Mouse (Mus musculus) stomach, postnatal 0 days (tissue): ENCODE measurements around the gene Bpifb4. TPM values are rescaled to one million over a fixed set of nuclear protein-coding genes. Genes with fewer than 3 reads are reported as not detected.

Experiments used
- ATAC-seq: fragments of 200-750 bp; cut with Nextera tagmentation; 2 replicates; pipeline ENCODE4 v1.8.0; 2017; ENCODE audit not compliant: low FRiP score, low TSS enrichment
- DNase-seq: peaks from one replicate; pipeline ENCODE4 v3.0.0-alpha.2; 2016; ENCODE audit warnings: low spot score
- H3K27ac ChIP-seq: fragments of 300-500 bp; sonication (generic); replicated peaks from 2 replicates; pipeline ENCODE4 v1.5.1; 2014; ENCODE audit warnings: mild to moderate bottlenecking, control low read depth
- H3K27me3 ChIP-seq: fragments of 300-500 bp; sonication (generic); 2 replicates; pipeline ENCODE4 v1.6.1; 2014; ENCODE audit warnings: low read length; ENCODE audit not compliant: control insufficient read depth, insufficient read depth
- H3K36me3 ChIP-seq: fragments of 300-500 bp; sonication (generic); 2 replicates; pipeline ENCODE4 v1.6.1; 2014; ENCODE audit warnings: low read length, mixed read lengths; ENCODE audit not compliant: control insufficient read depth, insufficient read depth
- H3K4me1 ChIP-seq: fragments of 300-500 bp; sonication (generic); replicated peaks from 2 replicates; pipeline ENCODE4 v1.6.1; 2014; ENCODE audit warnings: antibody characterized with exemption; ENCODE audit not compliant: control insufficient read depth, insufficient read depth
- H3K4me2 ChIP-seq: fragments of 300-500 bp; sonication (generic); replicated peaks from 2 replicates; pipeline ENCODE4 v1.6.1; 2014; ENCODE audit warnings: low read depth, mild to moderate bottlenecking, control low read depth, moderate library complexity
- H3K4me3 ChIP-seq: fragments of 300-500 bp; sonication (generic); 2 replicates; pipeline ENCODE4 v1.5.1; 2014; ENCODE audit warnings: low read depth, low read length, control low read depth
- H3K9ac ChIP-seq: fragments of 300-500 bp; sonication (generic); 2 replicates; pipeline ENCODE4 v1.6.1; 2014; ENCODE audit warnings: mild to moderate bottlenecking, low read length, control low read depth, mixed read lengths
- H3K9me3 ChIP-seq: fragments of 300-500 bp; sonication (generic); 2 replicates; pipeline ENCODE4 v1.6.1; 2016; ENCODE audit warnings: low read length; ENCODE audit not compliant: control insufficient read depth
- CTCF ChIP-seq: IDR thresholded peaks from 2 replicates; pipeline ENCODE4 v1.5.1; 2016; ENCODE audit warnings: antibody characterized with exemption, low read depth, mild to moderate bottlenecking, moderate library complexity
- EP300 ChIP-seq: optimal IDR thresholded peaks from 2 replicates; pipeline ENCODE3; 2016; ENCODE audit warnings: antibody characterized with exemption
- WGBS: fragments of 180-500 bp; shearing (Covaris S2); extraction: QIAGEN DNeasy Blood & Tissue Kit; methylation state at CpG from one replicate; pipeline ENCODE4 v1.1.7; 2014; 5-methylcytosine and 5-hydroxymethylcytosine counted together
- polyA plus RNA-seq: library from polyadenylated mRNA; unstranded; fragments of >200 nt; fragmentation: Nextera tagmentation; extraction: Ambion mirVana; gene quantifications from 2 replicates; pipeline ENCODE4 v1.2.1, GENCODE M21; 2015

Bpifb4 gene
- polyA plus RNA-seq, 1 experiment from 2014 or later = 0.18 TPM

DNA sequence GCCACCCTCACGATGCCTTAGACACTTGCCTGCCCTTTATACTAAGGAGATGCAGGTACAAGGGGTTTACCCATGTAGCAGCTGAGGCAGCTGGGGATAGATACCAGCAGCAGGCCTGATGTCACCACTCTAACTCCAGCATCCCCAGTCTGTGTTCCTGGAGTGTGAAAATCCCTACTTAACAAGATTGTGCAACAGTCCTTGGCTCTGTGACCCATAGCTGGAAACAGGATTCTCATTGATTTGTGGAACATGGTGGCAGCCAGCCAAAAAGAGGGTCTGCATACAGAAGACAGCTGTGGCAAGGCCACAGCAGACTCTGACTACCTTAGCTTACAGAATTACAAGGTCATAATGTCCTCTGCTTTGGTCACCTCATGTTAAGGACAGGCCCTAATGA, 67.1 kb downstream of the Bpifb4 start:
- 91% methylated on average over 1 of the region's 1 CpGs for WGBS
- Histone ChIP-seq H3K4me3 (no peak overlapping the region), H3K36me3 (no peaks in the 10 kb centered on the region), H3K27ac (no peak overlapping the region), H3K9me3 (no peaks in the 10 kb centered on the region), H3K27me3 (no peaks in the 10 kb centered on the region), H3K9ac (no peak overlapping the region), H3K4me2 (no peak overlapping the region), H3K4me1 (no peaks in the 10 kb centered on the region)
- TF ChIP-seq EP300 (no peak), CTCF (no peak)
- no peak for DNase-seq
- ATAC-seq = 0 out of 2 replicates have a peak, but pooled peaks have one; percentile 42

DNA sequence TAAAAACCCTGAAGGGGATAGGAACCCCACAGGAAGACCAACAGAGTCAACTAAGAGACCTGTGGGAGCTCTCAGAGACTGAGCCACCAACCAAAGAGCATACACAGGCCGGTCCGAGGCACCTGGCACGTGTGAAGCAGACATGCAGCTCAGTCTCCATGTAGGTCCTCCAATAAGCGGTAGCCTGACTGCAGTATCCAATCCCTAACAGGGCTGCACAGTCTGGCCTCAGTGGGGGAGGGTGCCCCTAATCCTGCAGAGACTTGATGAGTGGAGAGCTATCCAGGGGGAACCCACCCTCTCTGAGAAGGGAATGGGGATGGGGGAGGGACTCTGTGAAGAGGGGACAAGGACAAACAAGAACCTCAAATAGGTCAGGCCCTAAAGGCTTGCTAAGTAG, 67.7 kb downstream of the Bpifb4 start:
- Histone ChIP-seq H3K36me3 (no peaks in the 10 kb centered on the region), H3K27ac (no peak overlapping the region), H3K27me3 (no peaks in the 10 kb centered on the region), H3K9ac (no peak overlapping the region), H3K4me3 (no peak overlapping the region), H3K9me3 (no peaks in the 10 kb centered on the region), H3K4me1 (no peaks in the 10 kb centered on the region), H3K4me2 (no peak overlapping the region)
- ATAC-seq = no peak
- 84% methylated on average over 4 of the region's 4 CpGs for WGBS
- DNase-seq = no peak
- no peak for TF ChIP-seq EP300
- TF ChIP-seq CTCF = no peak

DNA sequence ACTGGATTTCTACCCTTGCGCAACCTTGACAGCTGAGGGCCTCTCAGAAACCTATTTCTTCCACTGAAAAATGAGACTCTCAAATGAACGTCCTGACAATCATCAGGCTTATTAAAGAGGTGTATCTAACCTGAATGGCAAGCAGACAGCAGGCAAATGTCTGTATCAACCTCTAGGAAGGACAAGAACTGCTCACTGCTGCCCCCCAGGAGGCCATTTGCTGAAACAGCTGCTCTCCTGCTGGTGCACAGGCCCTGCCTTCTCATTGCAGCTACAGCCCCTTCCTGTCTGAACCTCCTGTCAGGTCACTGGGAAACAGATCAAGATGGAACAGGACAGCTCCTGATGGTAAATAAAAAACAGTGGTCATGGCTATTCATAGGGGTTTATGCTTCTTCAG, 68.3 kb downstream of the Bpifb4 start:
- 88% methylated on average over 2 of the region's 2 CpGs for WGBS
- Histone ChIP-seq H3K27ac (no peak overlapping the region), H3K9ac (no peak overlapping the region), H3K9me3 (no peaks in the 10 kb centered on the region), H3K4me1 (no peaks in the 10 kb centered on the region), H3K4me2 (no peak overlapping the region), H3K4me3 (no peak overlapping the region), H3K27me3 (no peaks in the 10 kb centered on the region), H3K36me3 (no peaks in the 10 kb centered on the region)
- TF ChIP-seq CTCF (no peak; the same call in 1 of the 2 replicates), EP300 (no peak)
- no peak for DNase-seq
- no peak for ATAC-seq

DNA sequence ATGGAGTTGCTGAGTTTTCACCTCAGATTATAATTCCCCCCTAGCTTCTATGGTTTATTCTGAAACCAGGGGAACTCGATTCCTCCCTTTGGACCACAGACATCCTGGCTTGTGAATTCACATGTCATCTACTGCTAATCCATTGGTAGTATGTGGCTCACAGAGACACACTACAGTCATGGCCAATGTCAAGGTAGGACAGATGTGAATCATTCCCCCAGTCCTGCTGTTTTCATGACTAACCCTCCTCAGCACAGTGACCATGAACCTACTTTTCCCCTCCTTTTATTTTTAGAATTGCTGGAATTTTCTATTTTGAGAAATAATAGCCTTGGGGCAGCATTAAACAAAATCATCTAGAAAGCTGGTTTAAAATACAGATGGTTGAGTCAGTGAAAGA, 69.4 kb downstream of the Bpifb4 start:
- no peak overlapping the region for H3K4me2 ChIP-seq
- no peaks in the 10 kb centered on the region for H3K27me3 ChIP-seq
- no peak for ATAC-seq
- H3K4me3 ChIP-seq = no peak overlapping the region
- TF ChIP-seq EP300 = no peak
- no peak for TF ChIP-seq CTCF
- no peaks in the 10 kb centered on the region for H3K36me3 ChIP-seq
- no peak overlapping the region for H3K9ac ChIP-seq
- 64% methylated on average over 1 of the region's 1 CpGs for WGBS
- H3K27ac ChIP-seq = no peak overlapping the region
- H3K9me3 ChIP-seq = no peaks in the 10 kb centered on the region
- H3K4me1 ChIP-seq = no peaks in the 10 kb centered on the region
- DNase-seq = no peak

DNA sequence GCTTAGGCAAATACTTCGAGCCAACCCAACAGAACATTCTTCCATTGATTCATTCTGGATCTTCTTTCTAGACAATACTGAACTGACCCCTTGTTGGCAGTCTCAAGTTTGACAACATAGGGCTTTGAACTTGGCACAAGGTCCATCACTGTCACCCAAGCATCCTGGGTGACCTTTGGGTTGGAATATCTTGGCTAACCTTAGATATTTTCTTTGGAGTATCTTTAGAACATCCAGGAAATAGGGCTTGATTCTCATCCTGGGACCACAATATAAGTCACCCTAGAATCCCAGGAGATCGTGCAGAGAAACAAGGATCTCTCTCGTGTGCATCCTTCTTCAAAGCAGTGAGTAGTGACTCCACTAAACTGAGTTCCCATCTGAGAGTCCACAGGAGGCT, 70.0 kb downstream of the Bpifb4 start, which contains the start of gene Bpifa2:
Gene Bpifa2 (plus strand): TSS at position 301 of the 400 bp plus-strand sequence.
- H3K9ac ChIP-seq = no peak within 1 kb of the TSS
- no peak for DNase-seq
- no peak within 1 kb of the TSS for H3K27ac ChIP-seq
- no peak within 1 kb of the TSS for H3K4me3 ChIP-seq
- H3K27me3 ChIP-seq = no peaks in the 10 kb centered on the region
- no peak for TF ChIP-seq CTCF
- no peak for TF ChIP-seq EP300
- no peaks in the 10 kb centered on the region for H3K36me3 ChIP-seq
- no peak within 1 kb of the TSS for H3K4me2 ChIP-seq
- WGBS = 75% methylated on average over 3 of the region's 3 CpGs
- no peaks in the 10 kb centered on the region for H3K4me1 ChIP-seq
- H3K9me3 ChIP-seq = no peaks in the 10 kb centered on the region
- no peak for ATAC-seq

Other genes with a start within 250 kb of the Bpifb4 start
- gene Dnmt3c, start 241.6 kb upstream of the Bpifb4 start, polyA plus RNA-seq = not detected in 2 replicates
- gene Mapre1, start 196.9 kb upstream of the Bpifb4 start, polyA plus RNA-seq = 157 and 163 TPM in 2 replicates
- gene Efcab8, start 158.3 kb upstream of the Bpifb4 start, polyA plus RNA-seq = 0.16 and 0.18 TPM in 2 replicates
- not detected in 2 replicates for gene Sun5, start 67.1 kb upstream of the Bpifb4 start, polyA plus RNA-seq
- gene Bpifb2, start 63.2 kb upstream of the Bpifb4 start, polyA plus RNA-seq = not detected in 2 replicates
- not detected in 2 replicates for gene Bpifb6, start 37.8 kb upstream of the Bpifb4 start, polyA plus RNA-seq
- gene Bpifb3, start 20.0 kb upstream of the Bpifb4 start, polyA plus RNA-seq = 0.05 and 0.07 TPM in 2 replicates
- gene Bpifa6, start 36.7 kb downstream of the Bpifb4 start, polyA plus RNA-seq = 1.5 and 1.6 TPM in 2 replicates
- not detected in 2 replicates for gene Bpifa2, start 70.1 kb downstream of the Bpifb4 start, polyA plus RNA-seq
- gene Bpifa3, start 192.1 kb downstream of the Bpifb4 start, polyA plus RNA-seq = not detected in 2 replicates
- not detected in 2 replicates for gene Bpifa1, start 204.7 kb downstream of the Bpifb4 start, polyA plus RNA-seq
- not detected in 2 replicates for gene Bpifa5, start 224.4 kb downstream of the Bpifb4 start, polyA plus RNA-seq